Mouse (Mus musculus) bone marrow, adult 2 months (tissue): Measurements from ENCODE around the gene Kremen2. TPM values are rescaled to one million over a fixed set of nuclear protein-coding genes. Genes with fewer than 3 reads are reported as not detected.
A peak's percentile ranks its signal among the peaks of the same experiment; 100 is the strongest.

Source experiments
- H3K27ac ChIP-seq: fragments of 200-500 bp; 2 replicates; pipeline ENCODE4 v1.5.1; 2012; ENCODE audit warnings: low read depth, mild to moderate bottlenecking, control low read depth, inconsistent platforms, low read length; ENCODE audit not compliant: control insufficient read depth, poor library complexity, insufficient read depth
- H3K4me1 ChIP-seq: fragments of 200-500 bp; 2 replicates; pipeline ENCODE4 v1.6.1; 2011; ENCODE audit warnings: low read length; ENCODE audit not compliant: control insufficient read depth, insufficient read depth
- H3K4me3 ChIP-seq: fragments of 200-500 bp; replicated peaks from 2 replicates; pipeline ENCODE3; 2011; ENCODE audit warnings: mild to moderate bottlenecking, low read depth, low read length, control low read depth; ENCODE audit not compliant: control insufficient read depth
- CTCF ChIP-seq: fragments of 200-500 bp; IDR thresholded peaks from 2 replicates; pipeline ENCODE4 v1.5.1; 2011; ENCODE audit warnings: low read length, control low read depth; ENCODE audit not compliant: control insufficient read depth, insufficient read depth
- POLR2A ChIP-seq: fragments of 200-500 bp; IDR thresholded peaks from 2 replicates; pipeline ENCODE4 v1.6.1; 2011; ENCODE audit warnings: low read depth, mild to moderate bottlenecking, control low read depth, low read length, borderline replicate concordance; ENCODE audit not compliant: control insufficient read depth
- WGBS: fragments of 180-500 bp; shearing (Covaris S2); methylation state at CpG from one replicate; pipeline ENCODE4 v1.1.7; 2018; 5-methylcytosine and 5-hydroxymethylcytosine counted together
- polyA plus RNA-seq: library from polyadenylated mRNA; stranded (reverse); fragments of >200 nt; gene quantifications from 2 replicates; pipeline ENCODE4 v1.2.4, GENCODE M21; 2011; ENCODE audit warnings: low replicate concordance; ENCODE audit not compliant: missing spikeins, insufficient read depth, insufficient read length

Kremen2 gene
- not detected in 2 replicates for polyA plus RNA-seq

GRCm38 (mm10) chr17:23745301-23746251 is at the start of gene Kremen2:
Kremen2 (minus strand) TSS chr17:23745833.
- no peak within 1 kb of the TSS for H3K4me3 ChIP-seq
- whole genome bisulfite sequencing = 6% methylated on average over 45 of the region's 45 CpGs
- TF ChIP-seq POLR2A (no peak), CTCF (no peak)

DNA sequence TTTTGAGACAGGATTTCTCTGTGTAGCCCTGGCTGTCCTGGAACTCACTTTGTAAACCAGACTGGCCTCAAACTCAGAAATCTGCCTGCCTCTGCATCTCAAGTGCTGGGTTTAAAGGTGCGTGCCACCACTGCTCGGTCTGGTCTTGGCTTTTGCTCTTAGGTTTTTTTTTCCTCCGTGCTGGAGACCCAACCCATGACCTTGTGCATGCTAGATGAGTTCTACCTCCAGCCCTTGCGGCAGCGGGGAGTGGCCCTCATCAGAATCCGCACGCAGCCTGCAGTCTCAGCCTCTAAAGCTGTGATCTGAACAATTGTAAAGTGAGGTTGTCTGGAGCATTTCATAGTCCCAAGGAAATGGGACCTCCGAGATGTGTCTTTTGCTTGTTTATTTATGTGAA is 49.7 kb upstream of the Kremen2 start:
- 93% methylated on average over 8 of the region's 8 CpGs for WGBS
- no peak for TF ChIP-seq CTCF
- no peak for TF ChIP-seq POLR2A
- H3K4me1 ChIP-seq = no peaks in the 10 kb centered on the region; the same call in 1 of the 2 replicates

More at GRCm38 (mm10) chr17:23745301-23746251, at the start of gene Kremen2:
- H3K4me1 ChIP-seq = peaks cover 9% of the 10 kb centered on the region; the same call in 1 of the 2 replicates
- H3K27ac ChIP-seq = no peak within 1 kb of the TSS

GRCm38 (mm10) chr17:23791079-23791357 is 45.4 kb upstream of the Kremen2 start:
- WGBS = 3% methylated on average over 2 of the region's 2 CpGs
- TF ChIP-seq CTCF = no peak
- TF ChIP-seq POLR2A = no peak
- Histone ChIP-seq H3K4me1 (peaks cover 2% of the 10 kb centered on the region; the same call in 1 of the 2 replicates), H3K4me3 (peak overlapping the region; percentile 63), H3K27ac (no peak overlapping the region)

More for the DNA sequence above, 49.7 kb upstream of the Kremen2 start:
- H3K4me3 ChIP-seq = no peak overlapping the region
- no peak overlapping the region for H3K27ac ChIP-seq

DNA sequence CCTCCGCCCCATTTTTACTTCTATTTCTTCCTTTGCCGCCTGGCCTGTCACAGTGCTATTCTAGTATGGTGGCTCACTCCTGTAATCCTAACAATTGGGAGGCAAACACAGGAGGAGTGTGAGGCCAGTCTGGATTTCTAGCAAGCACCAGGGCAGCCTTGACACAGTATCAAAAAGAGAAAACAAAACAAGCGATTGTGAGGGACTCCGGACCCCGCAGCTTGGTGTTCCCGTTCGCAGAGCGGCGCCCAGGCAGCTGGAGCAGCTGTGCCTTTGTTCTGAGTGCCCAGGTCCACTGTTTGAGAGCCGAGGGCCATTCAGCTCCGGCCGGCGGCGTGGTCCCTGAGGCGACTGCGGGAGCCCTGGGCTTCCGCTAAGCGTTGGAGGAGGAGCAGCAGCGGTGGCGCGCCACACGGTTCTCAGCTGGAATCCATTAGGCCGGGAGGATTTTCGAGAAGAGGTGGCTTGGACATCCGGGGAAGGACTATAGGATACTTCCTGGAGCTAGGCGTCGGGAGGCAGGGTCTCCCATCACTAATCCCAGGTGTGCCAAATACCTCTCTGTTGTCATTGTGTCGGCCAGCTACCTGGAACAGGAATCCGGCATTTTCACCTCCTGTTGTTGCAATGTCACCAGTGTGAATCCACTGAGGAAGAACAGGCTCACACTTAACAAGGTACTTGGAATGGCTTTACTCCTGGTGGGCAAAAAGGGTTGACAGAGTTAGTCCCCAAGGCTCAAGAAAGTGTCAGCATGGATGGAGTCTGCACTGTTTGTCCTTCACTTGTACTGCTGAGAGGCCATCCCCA is 44.8 kb upstream of the Kremen2 start, which contains the start of gene Srrm2:
TSS of gene Srrm2 (plus strand) at position 264 of the 810 bp plus-strand sequence.
- Histone ChIP-seq H3K4me3 (peak within 1 kb of the TSS; percentile 63), H3K4me1 (peaks cover 2% of the 10 kb centered on the region; the same call in 1 of the 2 replicates), H3K27ac (no peak within 1 kb of the TSS)
- TF ChIP-seq POLR2A (peak; percentile 86; the same call in 1 of the 2 replicates), CTCF (no peak)
- WGBS = 2% methylated on average over 29 of the region's 29 CpGs

DNA sequence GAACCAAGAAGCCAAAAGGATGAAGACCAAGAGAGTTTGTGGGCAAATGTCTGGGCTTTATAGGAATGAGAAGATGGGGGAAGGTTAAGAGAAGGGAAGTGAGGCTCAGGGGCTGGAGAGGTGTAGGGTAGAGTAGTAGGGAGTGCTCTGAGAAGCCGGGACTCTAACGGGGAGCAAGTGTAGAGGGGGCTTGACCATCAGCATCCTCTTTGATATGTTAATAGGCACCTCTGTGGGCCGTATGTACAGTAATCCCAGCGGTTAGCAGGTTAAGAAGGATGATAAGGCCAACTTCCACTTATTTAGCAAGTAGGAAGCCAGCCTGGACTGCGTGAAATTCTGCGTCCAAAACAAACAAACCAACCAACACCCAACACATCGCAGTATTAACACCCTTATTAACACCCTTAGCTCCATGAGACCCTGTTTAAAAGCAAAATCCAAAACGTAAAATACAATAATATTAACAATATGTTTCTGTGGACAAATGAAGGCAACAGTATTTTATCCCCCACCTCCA is 44.2 kb upstream of the Kremen2 start:
- TF ChIP-seq POLR2A (no peak), CTCF (no peak)
- Histone ChIP-seq H3K4me1 (peaks cover 2% of the 10 kb centered on the region; the same call in 1 of the 2 replicates), H3K4me3 (peak overlapping the region; percentile 63), H3K27ac (no peak overlapping the region)
- 5% methylated on average over 8 of the region's 8 CpGs for WGBS

- Histone ChIP-seq H3K27ac (no peak overlapping the region), H3K4me3 (no peak overlapping the region), H3K4me1 (peaks cover 2% of the 10 kb centered on the region; the same call in 1 of the 2 replicates)
- WGBS = 79% methylated on average over 4 of the region's 4 CpGs
- TF ChIP-seq POLR2A (no peak), CTCF (no peak)
Observed at GRCm38 (mm10) chr17:23788973-23789372, 43.3 kb upstream of the Kremen2 start.

GRCm38 (mm10) chr17:23786510-23786931 is 40.9 kb upstream of the Kremen2 start:
- TF ChIP-seq POLR2A = no peak
- no peak for TF ChIP-seq CTCF
- Histone ChIP-seq H3K27ac (no peak overlapping the region), H3K4me1 (peaks cover 2% of the 10 kb centered on the region; the same call in 1 of the 2 replicates), H3K4me3 (no peak overlapping the region)
- 48% methylated on average over 13 of the region's 13 CpGs for WGBS
